Mouse (Mus musculus) liver, postnatal 0 days (tissue): Measurements from ENCODE around the gene Helt. TPM values are rescaled to one million over a fixed set of nuclear protein-coding genes. Genes with fewer than 3 reads are reported as not detected.
A peak's percentile ranks its signal among the peaks of the same experiment; 100 is the strongest.

Experiments
- ATAC-seq: fragments of 200-750 bp; cut with Nextera tagmentation; 2 replicates; pipeline ENCODE4 v1.8.0; 2017; ENCODE audit warnings: mild to moderate bottlenecking, moderate library complexity
- DNase-seq: peaks from one replicate; pipeline ENCODE4 v3.0.0-alpha.2; 2016
- H3K27ac ChIP-seq: fragments of 300-500 bp; sonication (generic); 2 replicates; pipeline ENCODE4 v1.5.1; 2014; ENCODE audit warnings: antibody characterized with exemption, moderate library complexity, mild to moderate bottlenecking, low read depth
- H3K27me3 ChIP-seq: fragments of 300-500 bp; sonication (generic); 2 replicates; pipeline ENCODE4 v1.6.1; 2014; ENCODE audit warnings: low read length, control low read depth, mixed read lengths; ENCODE audit not compliant: insufficient read depth
- H3K36me3 ChIP-seq: fragments of 300-500 bp; sonication (generic); replicated peaks from 2 replicates; pipeline ENCODE4 v1.6.1; 2014; ENCODE audit warnings: mild to moderate bottlenecking, control low read depth, low read length, moderate library complexity, mixed read lengths; ENCODE audit not compliant: insufficient read depth
- H3K4me1 ChIP-seq: fragments of 300-500 bp; sonication (generic); 2 replicates; pipeline ENCODE4 v1.6.1; 2014; ENCODE audit warnings: antibody characterized with exemption, mild to moderate bottlenecking, control low read depth; ENCODE audit not compliant: insufficient read depth
- H3K4me2 ChIP-seq: fragments of 300-500 bp; sonication (generic); 2 replicates; pipeline ENCODE4 v1.6.1; 2014; ENCODE audit warnings: low read depth, mild to moderate bottlenecking, low read length, moderate library complexity, mixed read lengths
- H3K4me3 ChIP-seq: fragments of 300-500 bp; sonication (generic); 2 replicates; pipeline ENCODE4 v1.5.1; 2014; ENCODE audit warnings: low read depth, low read length
- H3K9ac ChIP-seq: fragments of 300-500 bp; sonication (generic); replicated peaks from 2 replicates; pipeline ENCODE4 v1.6.1; 2014; ENCODE audit warnings: mild to moderate bottlenecking, moderate library complexity
- H3K9me3 ChIP-seq: fragments of 300-500 bp; sonication (generic); 2 replicates; pipeline ENCODE4 v1.6.1; 2016; ENCODE audit warnings: mild to moderate bottlenecking, control low read depth, low read length, mixed read lengths
- CTCF ChIP-seq: sonication (generic); IDR thresholded peaks from 2 replicates; pipeline ENCODE4 v1.5.1; 2016; ENCODE audit warnings: antibody characterized with exemption, low read depth
- EP300 ChIP-seq: IDR thresholded peaks from 2 replicates; pipeline ENCODE4 v1.6.1; 2016; ENCODE audit warnings: antibody characterized with exemption, low read depth, mild to moderate bottlenecking
- WGBS: fragments of 180-500 bp; shearing (Covaris S2); extraction: QIAGEN DNeasy Blood & Tissue Kit; methylation state at CpG from one replicate; pipeline ENCODE4 v1.1.7; 2014; ENCODE audit not compliant: insufficient replicate concordance; 5-methylcytosine and 5-hydroxymethylcytosine counted together
- polyA plus RNA-seq: library from polyadenylated mRNA; unstranded; fragments of >200 nt; fragmentation: Nextera tagmentation; extraction: Ambion mirVana; gene quantifications from 2 replicates; pipeline ENCODE4 v1.2.1, GENCODE M21; 2015

Gene Helt
- polyA plus RNA-seq, 1 experiment from 2014 or later = not detected

DNA sequence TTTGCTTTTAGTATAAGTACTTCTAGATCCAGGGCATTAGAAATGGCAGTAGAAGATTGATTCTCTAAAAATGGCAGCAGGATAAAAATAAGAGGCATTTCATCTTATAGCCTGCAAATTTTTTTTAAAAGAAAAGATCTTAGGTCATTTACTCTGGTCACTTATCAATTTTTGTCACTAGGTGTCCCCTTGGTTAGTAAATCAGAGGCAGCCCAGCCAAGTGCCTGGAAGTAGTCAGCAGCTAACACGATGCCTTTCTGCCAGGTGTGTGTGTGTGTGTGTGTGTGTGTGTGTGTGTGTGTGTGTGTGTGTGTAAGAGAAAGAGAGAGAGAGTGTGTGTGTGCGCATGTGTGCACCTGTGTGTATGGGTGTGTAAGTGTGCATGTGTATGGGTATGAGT is 28.4 kb upstream of the Helt start:
- Histone ChIP-seq H3K9ac (no peak overlapping the region), H3K27me3 (no peaks in the 10 kb centered on the region), H3K36me3 (no peaks in the 10 kb centered on the region), H3K4me1 (0 out of 2 replicates have a peak, but pooled peaks cover 4% of the 10 kb centered on the region), H3K4me2 (no peak overlapping the region), H3K9me3 (no peaks in the 10 kb centered on the region), H3K27ac (no peak overlapping the region), H3K4me3 (no peak overlapping the region)
- no peak for TF ChIP-seq EP300
- TF ChIP-seq CTCF = peak; percentile 34
- DNase-seq = no peak
- ATAC-seq = no peak
- WGBS = 70% methylated on average over 2 of the region's 2 CpGs

DNA sequence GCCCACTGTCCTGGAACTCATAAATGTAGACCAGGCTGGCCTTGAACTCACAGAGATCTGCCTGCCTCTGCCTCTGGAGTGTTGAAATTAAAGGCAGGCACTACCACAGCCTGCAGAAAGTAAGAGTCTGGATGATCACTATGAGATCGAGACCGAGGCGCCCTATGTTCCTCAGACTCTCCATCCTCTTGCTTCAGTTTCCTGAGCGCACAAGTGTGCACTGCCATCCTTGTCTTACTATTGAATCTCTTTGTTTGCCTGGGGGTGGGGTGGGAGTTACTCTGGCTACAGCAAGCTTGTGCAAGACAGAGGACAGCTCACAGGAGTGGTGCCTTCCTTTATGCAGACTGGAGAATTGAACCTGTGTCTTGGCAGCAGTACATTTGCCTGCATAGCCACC is 27.9 kb upstream of the Helt start:
- Histone ChIP-seq H3K9me3 (no peaks in the 10 kb centered on the region), H3K36me3 (no peaks in the 10 kb centered on the region), H3K4me2 (no peak overlapping the region), H3K4me1 (0 out of 2 replicates have a peak, but pooled peaks cover under 1% of the 10 kb centered on the region), H3K4me3 (no peak overlapping the region), H3K27ac (no peak overlapping the region), H3K27me3 (no peaks in the 10 kb centered on the region), H3K9ac (no peak overlapping the region)
- TF ChIP-seq EP300 (no peak), CTCF (no peak)
- DNase-seq = no peak
- WGBS = 83% methylated on average over 4 of the region's 4 CpGs
- ATAC-seq = no peak

DNA sequence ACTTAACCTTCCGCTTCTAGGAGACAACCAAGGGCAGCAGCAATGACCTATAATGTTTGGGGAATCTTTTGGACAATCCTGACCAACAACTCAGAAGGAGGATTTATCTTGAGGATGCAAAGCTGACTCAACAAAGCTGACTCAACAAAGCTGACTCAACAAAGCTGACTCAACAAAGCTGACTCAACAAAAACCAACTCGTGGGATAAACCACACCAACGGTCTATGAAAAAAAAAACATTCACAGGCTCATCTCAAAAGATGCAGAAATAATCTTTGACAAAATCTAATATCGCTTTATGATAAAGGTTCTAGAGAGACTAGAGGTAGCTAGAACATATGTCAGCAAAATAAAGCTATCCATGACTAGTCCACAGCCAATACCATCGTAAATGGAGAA is 24.3 kb upstream of the Helt start:
- DNase-seq (no peak), ATAC-seq (no peak)
- WGBS = 80% methylated on average over 5 of the region's 5 CpGs
- H3K4me1 ChIP-seq = no peaks in the 10 kb centered on the region; the same call in 1 of the 2 replicates
- no peak overlapping the region for H3K27ac ChIP-seq
- TF ChIP-seq EP300 (no peak), CTCF (no peak)
- no peak overlapping the region for H3K4me3 ChIP-seq
- no peaks in the 10 kb centered on the region for H3K36me3 ChIP-seq
- H3K27me3 ChIP-seq = no peaks in the 10 kb centered on the region
- H3K9ac ChIP-seq = no peak overlapping the region
- H3K9me3 ChIP-seq = no peaks in the 10 kb centered on the region
- no peak overlapping the region for H3K4me2 ChIP-seq

DNA sequence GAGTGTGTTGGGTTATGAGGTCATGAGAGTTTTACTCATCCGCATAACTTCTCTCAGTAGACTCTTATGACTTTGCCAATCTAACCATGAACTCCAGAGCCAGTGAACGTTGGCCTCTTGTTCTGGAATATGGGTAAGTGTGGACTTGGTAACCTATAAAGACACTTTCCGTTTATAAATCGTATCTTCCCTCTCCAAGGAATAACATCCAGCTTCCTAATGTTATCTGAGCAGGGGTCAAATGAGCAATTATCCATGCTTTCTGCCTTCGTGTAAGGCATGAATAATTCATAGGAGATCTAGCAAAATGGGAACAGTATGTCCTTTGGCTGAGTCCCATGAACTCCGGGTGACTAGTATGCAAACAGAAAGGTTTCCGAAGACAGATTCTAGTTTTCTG is 22.7 kb upstream of the Helt start:
- ATAC-seq (no peak), DNase-seq (no peak)
- H3K27ac ChIP-seq = no peak overlapping the region
- H3K4me3 ChIP-seq = no peak overlapping the region
- H3K9ac ChIP-seq = no peak overlapping the region
- no peaks in the 10 kb centered on the region for H3K9me3 ChIP-seq
- 76% methylated on average over 7 of the region's 7 CpGs for WGBS
- TF ChIP-seq CTCF (no peak), EP300 (no peak)
- no peaks in the 10 kb centered on the region for H3K36me3 ChIP-seq
- H3K4me2 ChIP-seq = no peak overlapping the region
- no peaks in the 10 kb centered on the region for H3K27me3 ChIP-seq
- no peaks in the 10 kb centered on the region; the same call in 1 of the 2 replicates for H3K4me1 ChIP-seq

DNA sequence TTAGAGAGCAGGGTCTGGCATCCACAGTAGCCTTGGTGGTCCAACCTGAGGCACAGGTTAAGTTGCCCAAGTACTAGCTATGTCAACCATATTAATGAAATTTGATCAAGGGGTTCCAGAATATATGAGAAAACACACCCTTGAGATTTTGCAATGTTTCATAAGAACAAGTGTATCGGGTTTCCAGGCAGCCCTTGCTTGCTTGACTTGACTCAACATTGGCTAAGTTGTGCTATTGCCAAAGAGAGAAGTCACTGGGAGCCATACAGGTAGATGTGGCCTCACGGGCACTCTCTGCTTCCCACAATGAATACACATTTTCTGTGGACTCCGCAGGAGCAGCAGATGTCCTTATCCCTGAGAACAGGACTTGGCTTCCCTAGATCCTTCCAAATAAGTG is 19.3 kb upstream of the Helt start:
- Histone ChIP-seq H3K9ac (no peak overlapping the region), H3K27ac (no peak overlapping the region), H3K4me2 (no peak overlapping the region), H3K9me3 (no peaks in the 10 kb centered on the region), H3K27me3 (no peaks in the 10 kb centered on the region), H3K4me1 (no peaks in the 10 kb centered on the region; the same call in 1 of the 2 replicates), H3K4me3 (no peak overlapping the region), H3K36me3 (no peaks in the 10 kb centered on the region)
- DNase-seq (no peak), ATAC-seq (peak; percentile 53)
- WGBS = 55% methylated on average over 3 of the region's 3 CpGs
- peak; percentile 24; the same call in 1 of the 2 replicates for TF ChIP-seq EP300
- no peak for TF ChIP-seq CTCF

DNA sequence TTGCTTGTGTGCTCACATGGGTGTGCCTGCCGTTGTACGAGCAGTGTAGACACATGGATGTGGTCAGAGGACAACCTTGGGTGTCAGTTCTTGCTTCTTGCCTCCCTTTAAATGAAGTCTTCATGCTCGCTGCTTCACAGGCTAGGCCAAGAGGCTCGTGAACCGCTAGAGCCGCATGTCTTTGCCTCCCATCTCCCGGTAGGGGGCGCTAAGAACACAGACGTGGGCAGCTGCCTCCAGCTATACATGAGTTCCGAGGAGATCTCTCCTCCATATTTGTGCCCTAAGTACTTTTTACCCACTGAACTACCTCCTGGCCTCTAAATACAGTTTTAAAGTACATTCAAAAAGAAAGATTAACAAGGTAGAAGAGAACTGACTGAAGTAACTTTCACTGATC is 16.7 kb upstream of the Helt start:
- no peak overlapping the region for H3K27ac ChIP-seq
- TF ChIP-seq CTCF (peak; percentile 98), EP300 (no peak; the same call in 1 of the 2 replicates)
- H3K4me1 ChIP-seq = no peaks in the 10 kb centered on the region; the same call in 1 of the 2 replicates
- no peak overlapping the region for H3K4me3 ChIP-seq
- H3K36me3 ChIP-seq = no peaks in the 10 kb centered on the region
- no peaks in the 10 kb centered on the region for H3K9me3 ChIP-seq
- 0 out of 2 replicates have a peak overlapping the region, but pooled peaks have one; percentile 26 for H3K9ac ChIP-seq
- DNase-seq (peak; percentile 88), ATAC-seq (peak; percentile 87)
- H3K27me3 ChIP-seq = no peaks in the 10 kb centered on the region
- 5% methylated on average over 10 of the region's 10 CpGs for WGBS
- no peak overlapping the region for H3K4me2 ChIP-seq

DNA sequence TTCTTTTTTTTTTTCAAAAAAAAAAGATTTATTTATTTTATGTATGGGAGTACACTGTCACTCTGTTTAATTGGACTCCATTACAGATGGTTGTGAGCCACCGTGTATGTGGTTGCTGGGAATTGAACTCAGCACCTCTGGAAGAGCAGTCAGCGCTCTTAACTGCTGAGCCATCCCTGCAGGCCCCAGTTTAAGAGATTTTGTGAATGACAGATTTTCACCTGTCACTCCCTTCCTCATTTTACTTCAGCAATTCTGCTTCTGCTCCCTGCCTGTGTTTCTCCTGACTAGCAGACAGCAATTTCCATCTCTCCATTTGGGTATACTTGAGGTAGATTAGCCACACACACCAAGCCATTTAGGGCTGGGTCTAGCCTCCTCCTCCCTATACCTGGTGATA is 13.7 kb upstream of the Helt start:
- ATAC-seq (no peak), DNase-seq (no peak)
- no peaks in the 10 kb centered on the region for H3K36me3 ChIP-seq
- no peak overlapping the region for H3K4me2 ChIP-seq
- no peaks in the 10 kb centered on the region for H3K27me3 ChIP-seq
- TF ChIP-seq EP300 (no peak), CTCF (no peak)
- H3K27ac ChIP-seq = no peak overlapping the region
- H3K9ac ChIP-seq = no peak overlapping the region
- H3K9me3 ChIP-seq = no peaks in the 10 kb centered on the region
- no peak overlapping the region for H3K4me3 ChIP-seq
- WGBS = 73% methylated on average over 2 of the region's 2 CpGs
- H3K4me1 ChIP-seq = no peaks in the 10 kb centered on the region
